Mouse (Mus musculus) large intestine, adult 2 months (tissue): ENCODE data around the gene Dna2. TPM values are rescaled to one million over a fixed set of nuclear protein-coding genes. Genes with fewer than 3 reads are reported as not detected.
"Not testable (repeated sequence)": the region's sequence is repeated elsewhere in the genome, so short reads cannot be mapped to it uniquely, and the experiment has no call there.

Source experiments
- DNase-seq: peaks from one replicate; pipeline ENCODE4 v3.0.0-alpha.2; 2012; ENCODE audit warnings: low read depth, low spot score
- WGBS: fragments of 180-500 bp; shearing (Covaris S2); methylation state at CpG from one replicate; pipeline ENCODE4 v1.1.7; 2018; 5-methylcytosine and 5-hydroxymethylcytosine counted together
- polyA plus RNA-seq: library from polyadenylated mRNA; depleted of rRNA; stranded (reverse); fragments of >200 nt; gene quantifications from 2 replicates; pipeline ENCODE4 v1.2.3, GENCODE M21; 2012; rRNA removed

Gene Dna2
- polyA plus RNA-seq = 6.2 and 8.9 TPM in 2 replicates

DNA sequence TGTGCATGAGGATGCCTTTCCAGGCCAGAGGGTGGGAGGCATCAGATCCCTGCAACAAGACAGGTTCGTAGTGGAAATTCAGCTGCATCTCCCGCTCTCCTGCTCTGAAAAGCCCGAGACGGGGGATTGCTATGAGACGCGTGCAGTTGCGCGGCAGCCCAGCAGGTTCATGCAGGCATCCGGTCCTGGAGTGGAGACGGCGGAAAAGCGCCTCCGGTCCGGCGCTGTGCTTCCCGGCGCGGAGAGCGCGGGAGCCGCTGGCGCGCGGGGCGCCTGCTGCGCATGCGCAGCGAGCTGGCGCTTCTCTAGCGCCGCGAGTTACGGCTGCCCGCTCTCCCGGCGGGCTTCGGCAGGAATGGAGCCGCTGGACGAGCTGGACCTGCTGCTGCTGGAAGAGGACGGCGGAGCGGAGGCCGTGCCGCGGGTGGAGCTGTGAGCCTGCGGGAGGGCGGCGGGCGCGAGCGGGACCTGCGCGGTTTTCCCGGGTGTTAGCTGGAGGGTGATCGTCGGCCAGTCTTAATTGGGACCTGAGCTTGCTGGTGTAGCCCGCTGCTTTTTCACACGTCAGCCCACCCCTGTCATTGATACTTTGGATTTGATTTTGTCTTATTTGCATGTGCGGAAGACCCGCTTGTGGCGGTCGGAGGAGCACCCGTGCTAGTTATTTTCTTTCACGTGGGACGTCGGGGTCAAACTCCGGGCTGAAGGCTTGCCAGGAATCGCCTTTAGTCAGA, at the start of gene Dna2:
TSS of gene Dna2 (plus strand) at position 289 of the 734 bp plus-strand sequence.
- DNase-seq = peak; percentile 33
- under 1% methylated on average over 68 of the region's 68 CpGs for WGBS

- WGBS = 93% methylated on average over 3 of the region's 3 CpGs
- DNase-seq = no peak
These were observed 49.4 kb upstream of the Dna2 start for GRCm38 (mm10) chr10:62897437-62897836.

- DNase-seq = no peak
- 67% methylated on average over 2 of the region's 2 CpGs for WGBS
These were observed 48.8 kb upstream of the Dna2 start for GRCm38 (mm10) chr10:62898061-62898460.

DNA sequence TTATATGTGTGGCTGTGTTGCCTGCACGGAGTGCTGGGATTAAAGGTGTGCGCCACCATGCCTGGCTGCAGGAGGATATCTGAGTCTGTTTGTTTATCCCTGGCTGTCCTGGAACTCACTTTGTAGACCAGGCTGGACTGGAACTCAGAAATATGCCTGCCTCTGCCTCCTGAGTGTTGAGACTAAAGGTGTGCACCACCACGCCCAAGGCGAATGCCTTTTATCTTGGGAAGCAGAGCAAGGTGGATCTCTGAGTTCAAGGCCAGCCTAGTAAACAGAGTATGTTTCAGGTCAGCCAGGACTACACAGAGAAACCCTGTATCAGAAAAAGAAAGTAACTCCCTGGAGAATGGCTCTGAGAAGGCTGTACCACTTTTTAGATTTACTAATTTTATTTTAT, 46.7 kb upstream of the Dna2 start:
- no peak for DNase-seq
- 97% methylated on average over 4 of the region's 4 CpGs for WGBS

- WGBS = 39% methylated on average over 8 of the region's 8 CpGs
- no peak for DNase-seq
These were observed 45.0 kb upstream of the Dna2 start for GRCm38 (mm10) chr10:62901826-62902225.

DNA sequence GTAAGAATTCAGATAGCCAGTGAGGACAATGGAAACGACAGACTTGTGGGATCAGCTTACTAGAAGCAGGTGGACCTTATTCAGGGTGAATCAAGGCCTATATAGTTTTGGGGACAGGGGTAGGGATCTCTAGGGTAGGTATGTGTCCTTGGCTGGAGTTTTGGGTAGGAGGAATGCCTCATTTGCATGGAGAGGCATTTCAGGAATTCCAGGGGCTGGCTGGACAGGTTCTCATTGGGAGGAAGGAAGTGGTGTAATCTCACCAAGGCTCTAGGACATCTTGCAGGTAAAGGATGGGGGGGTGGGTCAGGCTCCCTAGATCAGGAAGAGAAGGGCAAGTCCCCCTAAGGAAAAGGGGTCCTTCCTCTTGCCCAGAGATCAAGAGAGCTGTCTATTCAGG, 44.0 kb upstream of the Dna2 start:
- DNase-seq = no peak
- 16% methylated on average over 1 of the region's 1 CpGs for WGBS

DNA sequence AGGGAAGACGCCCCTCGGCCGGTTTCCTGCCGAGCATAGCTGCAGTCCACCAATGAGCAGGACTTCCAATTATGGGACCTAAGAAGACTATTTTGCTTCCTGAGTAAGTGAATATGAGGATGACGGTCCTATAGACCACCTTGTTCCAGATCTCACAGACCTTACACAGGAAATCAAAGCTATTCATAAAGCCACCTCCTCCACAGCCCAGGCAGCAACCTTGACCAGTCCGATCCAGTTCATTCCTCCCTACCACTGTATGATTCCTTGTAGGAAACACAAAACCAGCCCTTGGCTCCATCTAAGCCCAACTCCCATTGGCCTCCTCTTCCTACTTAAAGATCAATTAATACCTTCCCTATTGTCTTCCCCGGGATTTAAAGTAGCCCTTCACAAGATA, 40.5 kb upstream of the Dna2 start:
- DNase-seq = no peak
- WGBS = 93% methylated on average over 7 of the region's 7 CpGs

GRCm38 (mm10) chr10:62908896-62909295, 37.9 kb upstream of the Dna2 start, which contains the start of gene Tet1:
TSS of gene Tet1 (minus strand) at chr10:62908996.
- no CpG with 5 or more reads among the region's 1 CpGs for WGBS
- not testable (repeated sequence) for DNase-seq

GRCm38 (mm10) chr10:62911120-62911519, 35.7 kb upstream of the Dna2 start:
- 93% methylated on average over 2 of the region's 2 CpGs for WGBS
- no peak for DNase-seq

DNA sequence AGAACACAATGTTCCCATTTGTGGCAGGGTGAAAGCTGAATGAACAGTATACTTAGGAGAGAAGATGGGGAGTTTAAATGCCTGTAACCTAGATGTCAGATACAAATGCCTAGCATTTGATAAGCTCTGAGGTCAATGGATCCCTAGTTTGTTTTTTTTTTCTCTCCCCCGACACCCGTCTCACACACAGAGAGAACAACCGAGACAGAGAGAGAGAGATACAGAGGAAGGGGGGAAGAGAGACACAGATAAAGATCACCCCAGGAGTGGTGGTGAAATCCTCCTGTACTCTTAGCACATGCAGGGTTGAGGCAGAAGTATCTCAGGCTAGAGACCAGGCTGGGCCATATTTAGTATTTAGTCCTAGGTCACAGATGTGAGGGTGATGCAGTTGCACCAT, 27.8 kb upstream of the Dna2 start:
- 81% methylated on average over 3 of the region's 3 CpGs for WGBS
- DNase-seq = no peak

GRCm38 (mm10) chr10:62919925-62920765, 26.7 kb upstream of the Dna2 start, which contains the start of gene Slc25a16:
TSS of gene Slc25a16 (plus strand) at chr10:62920633.
- DNase-seq = peak; percentile 50
- WGBS = 4% methylated on average over 50 of the region's 50 CpGs

GRCm38 (mm10) chr10:62920766-62921156, 26.1 kb upstream of the Dna2 start:
- no peak for DNase-seq
- under 1% methylated on average over 29 of the region's 29 CpGs for WGBS

- WGBS = 91% methylated on average over 4 of the region's 4 CpGs
- DNase-seq = no peak
These were observed 22.7 kb upstream of the Dna2 start for GRCm38 (mm10) chr10:62924096-62924635.

DNA sequence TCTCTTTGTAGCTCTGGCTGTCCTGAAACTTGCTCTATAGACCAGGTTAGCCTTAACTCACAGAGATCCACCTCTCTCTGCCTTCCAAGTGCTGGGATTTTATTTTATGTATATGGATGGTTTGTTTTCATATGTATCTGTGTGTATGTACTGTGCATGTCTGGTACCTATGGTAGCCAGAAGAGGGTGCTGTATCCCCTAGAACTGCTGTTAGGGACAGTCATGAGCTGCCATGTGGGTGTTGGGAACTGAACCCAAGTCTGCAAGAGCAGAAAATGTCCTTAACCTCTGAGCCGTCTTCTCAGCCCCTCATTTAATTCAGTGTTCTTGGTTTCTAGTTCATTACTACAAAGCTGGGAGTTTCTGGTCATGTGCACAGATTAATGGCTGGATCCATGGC, 14.4 kb upstream of the Dna2 start:
- no peak for DNase-seq
- WGBS = 100% methylated on average over 1 of the region's 1 CpGs

GRCm38 (mm10) chr10:62944975-62945580, 1.7 kb upstream of the Dna2 start:
- 82% methylated on average over 10 of the region's 10 CpGs for WGBS
- no peak for DNase-seq

DNA sequence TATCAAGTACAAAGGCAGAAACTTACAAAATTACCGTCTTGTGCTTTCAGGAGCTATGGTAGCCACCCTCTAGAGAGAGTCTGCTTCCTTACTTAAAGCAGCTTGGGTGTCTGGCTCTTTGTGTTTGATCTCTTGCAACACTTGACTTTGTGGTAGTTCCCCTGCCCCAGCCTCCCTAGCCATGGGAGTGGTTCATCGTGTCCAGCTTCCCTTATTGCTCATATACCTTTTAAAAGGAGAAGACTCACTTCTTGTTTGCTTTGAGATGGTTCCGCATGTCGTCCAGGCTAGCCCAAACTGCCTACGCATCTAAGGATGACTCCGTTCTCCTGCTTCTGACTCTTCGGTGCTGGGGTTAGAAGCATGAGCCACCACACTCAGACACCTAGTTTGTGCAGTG, 1.7 kb downstream of the Dna2 start:
- WGBS = 86% methylated on average over 7 of the region's 7 CpGs

GRCm38 (mm10) chr10:62963956-62964355, 17.1 kb downstream of the Dna2 start:
- 94% methylated on average over 7 of the region's 7 CpGs for WGBS

More for the DNA sequence above, 1.7 kb downstream of the Dna2 start:
- no peak for DNase-seq

GRCm38 (mm10) chr10:62965796-62966195, 19.0 kb downstream of the Dna2 start:
- WGBS = 93% methylated on average over 11 of the region's 11 CpGs
- DNase-seq = no peak

More at GRCm38 (mm10) chr10:62963956-62964355, 17.1 kb downstream of the Dna2 start:
- DNase-seq = no peak

DNA sequence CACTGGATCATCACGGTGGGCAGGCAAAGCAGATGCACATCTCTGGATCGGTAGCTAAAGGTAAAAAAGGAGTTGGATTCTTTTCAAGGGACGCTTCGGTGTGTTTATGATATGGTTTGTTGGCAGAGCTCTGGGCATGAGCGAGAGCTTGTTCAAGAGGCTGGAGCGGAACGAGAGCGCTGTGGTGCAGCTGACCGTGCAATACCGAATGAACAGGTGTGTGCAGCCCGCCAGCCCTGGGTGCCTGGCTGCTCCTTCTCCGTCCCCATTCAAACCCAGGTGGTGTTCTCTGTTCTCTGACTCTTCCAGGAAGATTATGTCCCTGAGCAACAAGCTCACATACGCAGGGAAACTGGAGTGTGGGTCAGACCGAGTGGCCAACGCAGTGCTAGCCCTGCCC, 19.5 kb downstream of the Dna2 start:
- DNase-seq = no peak
- 93% methylated on average over 15 of the region's 15 CpGs for WGBS

GRCm38 (mm10) chr10:62971821-62972220, 25.0 kb downstream of the Dna2 start:
- 30% methylated on average over 16 of the region's 16 CpGs for WGBS
- no peak for DNase-seq
